Mouse (Mus musculus) brown adipose tissue, adult 24 weeks (tissue): ENCODE measurements at regions not wholly inside any gene's neighbourhood (a gene's known extent, or its start where the extent isn't known, plus 50 kb on each side); places are given as distances from the start of the nearest gene placed in this dataset.
A peak's percentile ranks its signal among the peaks of the same experiment; 100 is the strongest.
"Not testable (repeated sequence)": the region's sequence is repeated elsewhere in the genome, so short reads cannot be mapped to it uniquely, and the experiment has no call there.

ENCODE experiments used
- H3K27ac ChIP-seq: fragments of 200-500 bp; replicated peaks from 2 replicates; pipeline ENCODE4 v1.5.1; 2012; ENCODE audit warnings: low read depth, mild to moderate bottlenecking, low read length
- H3K4me1 ChIP-seq: fragments of 200-500 bp; 2 replicates; pipeline ENCODE4 v1.6.1; 2012; ENCODE audit warnings: low read length, mixed read lengths; ENCODE audit not compliant: control insufficient read depth, insufficient read depth, insufficient read length
- H3K4me3 ChIP-seq: fragments of 200-500 bp; 2 replicates; pipeline ENCODE4 v1.5.1; 2012; ENCODE audit warnings: low read depth, mild to moderate bottlenecking, low read length, moderate library complexity; ENCODE audit not compliant: insufficient read depth

GRCm38 (mm10) chr5:67487965-67488409 lies 59.9 kb upstream of the Bend4 start:
- Histone ChIP-seq H3K4me3 (no peak overlapping the region), H3K4me1 (no peaks in the 10 kb centered on the region), H3K27ac (no peak overlapping the region)

GRCm38 (mm10) chr5:67490709-67491108 lies 62.6 kb upstream of the Bend4 start:
- not testable (repeated sequence) for H3K4me3 ChIP-seq, H3K27ac ChIP-seq, H3K4me1 ChIP-seq

GRCm38 (mm10) chr5:67492893-67493302 lies 64.8 kb upstream of the Bend4 start:
- no peaks in the 10 kb centered on the region for H3K4me1 ChIP-seq
- no peak overlapping the region for H3K4me3 ChIP-seq
- H3K27ac ChIP-seq: no peak overlapping the region

- Histone ChIP-seq H3K4me1 (no peaks in the 10 kb centered on the region), H3K27ac (no peak overlapping the region), H3K4me3 (no peak overlapping the region)
Observed at GRCm38 (mm10) chr5:67496710-67497109, 68.6 kb upstream of the Bend4 start.

GRCm38 (mm10) chr5:67520251-67520650 lies 87.4 kb upstream of the Shisa3 start:
- H3K4me3 ChIP-seq: no peak overlapping the region
- no peaks in the 10 kb centered on the region for H3K4me1 ChIP-seq
- H3K27ac ChIP-seq: no peak overlapping the region

GRCm38 (mm10) chr5:67521423-67521912 lies 86.2 kb upstream of the Shisa3 start:
- no peak overlapping the region for H3K27ac ChIP-seq
- H3K4me1 ChIP-seq: no peaks in the 10 kb centered on the region
- no peak overlapping the region for H3K4me3 ChIP-seq

GRCm38 (mm10) chr5:67530149-67530548 lies 77.5 kb upstream of the Shisa3 start:
- no peaks in the 10 kb centered on the region for H3K4me1 ChIP-seq
- H3K27ac ChIP-seq: no peak overlapping the region
- H3K4me3 ChIP-seq: no peak overlapping the region

GRCm38 (mm10) chr5:67530957-67531356 lies 76.7 kb upstream of the Shisa3 start:
- Histone ChIP-seq H3K27ac (no peak overlapping the region), H3K4me3 (no peak overlapping the region), H3K4me1 (no peaks in the 10 kb centered on the region)

- Histone ChIP-seq H3K4me3 (peak overlapping the region; percentile 38), H3K4me1 (no peaks in the 10 kb centered on the region), H3K27ac (no peak overlapping the region)
Observed at GRCm38 (mm10) chr5:67532351-67532750, 75.3 kb upstream of the Shisa3 start.

- peak overlapping the region; percentile 38 for H3K4me3 ChIP-seq
- H3K27ac ChIP-seq: no peak overlapping the region
- no peaks in the 10 kb centered on the region for H3K4me1 ChIP-seq
Observed at GRCm38 (mm10) chr5:67532756-67533255, 74.9 kb upstream of the Shisa3 start.

GRCm38 (mm10) chr5:67534056-67534455 lies 73.6 kb upstream of the Shisa3 start:
- Histone ChIP-seq H3K4me1 (no peaks in the 10 kb centered on the region), H3K27ac (no peak overlapping the region), H3K4me3 (no peak overlapping the region)

GRCm38 (mm10) chr5:67537990-67538389 lies 69.7 kb upstream of the Shisa3 start:
- Histone ChIP-seq H3K4me3 (no peak overlapping the region), H3K4me1 (no peaks in the 10 kb centered on the region), H3K27ac (no peak overlapping the region)

GRCm38 (mm10) chr5:67539591-67540238 lies 68.0 kb upstream of the Shisa3 start:
- H3K4me3 ChIP-seq: no peak overlapping the region
- no peaks in the 10 kb centered on the region for H3K4me1 ChIP-seq
- H3K27ac ChIP-seq: no peak overlapping the region

- H3K4me3 ChIP-seq: no peak overlapping the region
- no peaks in the 10 kb centered on the region for H3K4me1 ChIP-seq
- no peak overlapping the region for H3K27ac ChIP-seq
Observed at GRCm38 (mm10) chr5:67541867-67542266, 65.8 kb upstream of the Shisa3 start.

GRCm38 (mm10) chr5:67544028-67544589 lies 63.6 kb upstream of the Shisa3 start:
- H3K4me1 ChIP-seq: no peaks in the 10 kb centered on the region
- H3K27ac ChIP-seq: no peak overlapping the region
- H3K4me3 ChIP-seq: no peak overlapping the region

GRCm38 (mm10) chr5:67550257-67550656 lies 57.4 kb upstream of the Shisa3 start:
- Histone ChIP-seq H3K4me3 (no peak overlapping the region), H3K4me1 (no peaks in the 10 kb centered on the region), H3K27ac (no peak overlapping the region)
